Mouse (Mus musculus): ENCODE measurements around the gene Sdk1.
A peak's percentile ranks its signal among the peaks of the same experiment; 100 is the strongest.

The Sdk1 gene

GRCm38 (mm10) chr5:142000247-142000646 is 759.0 kb downstream of the Sdk1 start:
- DNase-seq (ENCODE audit: low read depth, low spot score) = peak; percentile 51

- DNase-seq (ENCODE audit: low read depth, low spot score) = no peak
These were observed 759.8 kb downstream of the Sdk1 start for GRCm38 (mm10) chr5:142001131-142001530.

GRCm38 (mm10) chr5:142001973-142002372 is 760.7 kb downstream of the Sdk1 start:
- DNase-seq (ENCODE audit: low read depth, low spot score) = no peak

- DNase-seq (ENCODE audit: low read depth, low spot score) = no peak
These were observed 768.9 kb downstream of the Sdk1 start for GRCm38 (mm10) chr5:142010189-142010588.

GRCm38 (mm10) chr5:142017001-142017400 is 775.7 kb downstream of the Sdk1 start:
- DNase-seq (ENCODE audit: low read depth, low spot score) = peak; percentile 90

GRCm38 (mm10) chr5:142022877-142023580 is 781.7 kb downstream of the Sdk1 start:
- no peak for DNase-seq (ENCODE audit: low read depth, low spot score)

- DNase-seq (ENCODE audit: low read depth, low spot score) = no peak
These were observed 783.2 kb downstream of the Sdk1 start for GRCm38 (mm10) chr5:142024448-142024847.

GRCm38 (mm10) chr5:142036536-142036935 is 795.2 kb downstream of the Sdk1 start:
- DNase-seq (ENCODE audit: low read depth, low spot score) = no peak

GRCm38 (mm10) chr5:142039236-142039635 is 797.9 kb downstream of the Sdk1 start:
- no peak for DNase-seq (ENCODE audit: low read depth, low spot score)

- DNase-seq (ENCODE audit: low read depth, low spot score) = no peak
These were observed 798.7 kb downstream of the Sdk1 start for GRCm38 (mm10) chr5:142039891-142040530.

GRCm38 (mm10) chr5:142041226-142041802 is 800.0 kb downstream of the Sdk1 start:
- no peak for DNase-seq (ENCODE audit: low read depth, low spot score)

GRCm38 (mm10) chr5:142061781-142062180 is 820.5 kb downstream of the Sdk1 start:
- DNase-seq (ENCODE audit: low read depth, low spot score) = no peak

- no peak for DNase-seq (ENCODE audit: low read depth, low spot score)
These were observed 830.0 kb downstream of the Sdk1 start for GRCm38 (mm10) chr5:142071322-142071721.

- DNase-seq (ENCODE audit: low read depth, low spot score) = no peak
These were observed 832.6 kb downstream of the Sdk1 start for GRCm38 (mm10) chr5:142073901-142074300.

GRCm38 (mm10) chr5:142074561-142075500 is 833.5 kb downstream of the Sdk1 start:
- DNase-seq (ENCODE audit: low read depth, low spot score) = no peak

GRCm38 (mm10) chr5:142080661-142081060 is 839.4 kb downstream of the Sdk1 start:
- peak; percentile 67 for DNase-seq (ENCODE audit: low read depth, low spot score)

- no peak for DNase-seq (ENCODE audit: low read depth, low spot score)
These were observed 839.8 kb downstream of the Sdk1 start for GRCm38 (mm10) chr5:142081076-142081475.

- DNase-seq (ENCODE audit: low read depth, low spot score) = no peak
These were observed 855.1 kb downstream of the Sdk1 start for GRCm38 (mm10) chr5:142096377-142096841.

- DNase-seq (ENCODE audit: low read depth, low spot score) = no peak
These were observed 858.9 kb downstream of the Sdk1 start for GRCm38 (mm10) chr5:142100176-142100575.

- no peak for DNase-seq (ENCODE audit: low read depth, low spot score)
These were observed 866.1 kb downstream of the Sdk1 start for GRCm38 (mm10) chr5:142107434-142107833.

- peak; percentile 23 for DNase-seq (ENCODE audit: low read depth, low spot score)
These were observed 870.7 kb downstream of the Sdk1 start for GRCm38 (mm10) chr5:142111989-142112388.
